Mouse (Mus musculus) mesoderm, embryonic 11.5 days (tissue): ENCODE data around the gene Necab2.

Experiments used
- DNase-seq: peaks from one replicate; pipeline ENCODE4 v3.0.0-alpha.2; 2012; ENCODE audit warnings: low read depth, low spot score

The Necab2 gene

GRCm38 (mm10) chr8:119515767-119516166 is 69.2 kb downstream of the Necab2 start:
- DNase-seq, result no peak

- DNase-seq, result no peak
Observed at GRCm38 (mm10) chr8:119516674-119517073, 70.2 kb downstream of the Necab2 start.

- DNase-seq, result no peak
Observed at GRCm38 (mm10) chr8:119520102-119520501, 73.6 kb downstream of the Necab2 start.
